Mouse (Mus musculus): ENCODE measurements at regions not wholly inside any gene's neighbourhood (a gene's known extent, or its start where the extent isn't known, plus 50 kb on each side); places are given as distances from the start of the nearest gene placed in this dataset.

DNA sequence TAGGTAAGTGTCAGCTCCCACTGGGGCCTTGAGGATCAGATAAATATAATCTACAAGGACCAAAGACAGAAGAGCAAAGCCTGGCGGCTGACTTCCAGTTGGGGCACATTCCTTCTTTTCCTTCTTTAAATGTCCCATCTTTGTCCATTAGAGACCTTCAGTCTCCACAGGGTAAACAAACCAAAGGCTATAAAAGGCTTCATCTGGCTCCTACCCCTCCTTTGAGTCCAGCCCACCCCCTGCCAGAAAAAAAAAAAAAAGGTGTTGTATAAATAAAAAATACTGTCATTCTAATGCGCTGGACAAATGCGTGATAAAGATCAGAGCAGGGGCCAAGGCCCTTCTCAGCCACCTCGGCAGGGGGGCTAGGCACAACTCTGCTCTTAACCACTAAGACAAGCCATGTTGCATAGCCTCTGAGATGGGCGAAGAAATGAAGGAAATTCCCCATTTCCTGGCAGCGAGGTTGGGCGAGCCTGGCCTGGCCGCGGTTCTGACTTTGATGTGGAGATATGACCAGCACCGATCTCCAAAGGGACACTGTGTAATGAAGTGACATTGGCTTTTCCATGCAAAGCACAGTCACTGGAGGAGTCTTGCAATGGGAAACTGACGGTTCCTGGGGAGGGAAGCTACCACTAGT, 492.0 kb downstream of the Med13l start:
- in situ Hi-C loops (cut with MboI; ENCODE audit: unreplicated experiment in 2 of 2): no loop called here

DNA sequence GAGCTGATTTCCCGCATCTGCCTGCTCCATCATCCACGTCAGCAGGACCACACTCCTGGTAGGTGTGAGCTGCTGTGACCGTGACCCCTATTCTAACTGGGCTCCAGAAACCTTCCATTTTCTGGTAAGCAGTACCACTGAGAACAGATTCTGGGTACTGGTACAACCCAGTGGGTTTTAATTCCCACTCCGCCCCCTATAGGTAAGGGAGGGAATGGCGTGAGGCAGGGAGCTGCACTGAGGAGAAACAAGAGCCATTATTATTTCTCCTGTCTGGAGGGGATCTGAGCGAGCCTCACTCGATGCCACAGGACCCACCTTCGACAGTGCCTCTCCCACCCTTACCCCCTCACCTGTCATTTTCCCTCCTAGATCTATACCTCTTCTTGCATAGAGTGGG, 493.3 kb downstream of the Med13l start:
- in situ Hi-C loops (cut with MboI; ENCODE audit: unreplicated experiment in 2 of 2): no loop called here

DNA sequence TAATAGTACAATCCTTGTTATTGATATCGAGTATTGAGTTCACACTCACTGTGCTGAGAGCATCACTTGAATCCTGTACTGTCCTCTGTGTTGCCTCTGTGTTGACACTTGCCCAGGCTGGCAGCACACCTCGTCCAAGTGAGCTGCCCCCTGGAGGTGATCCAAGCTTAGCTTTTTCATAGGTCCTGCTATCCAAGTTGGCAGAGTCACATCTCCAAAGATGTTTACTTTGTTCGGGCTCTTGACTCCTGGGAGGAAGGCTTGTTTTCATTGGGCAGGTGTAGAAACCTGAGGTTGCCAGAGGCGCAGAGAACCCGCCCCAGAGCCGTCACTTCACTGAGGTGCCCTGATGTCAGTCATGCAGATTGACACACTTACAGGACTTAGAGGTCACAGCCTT, 493.9 kb downstream of the Med13l start:
- in situ Hi-C loops (cut with MboI; ENCODE audit: unreplicated experiment in 2 of 2): no loop called here

DNA sequence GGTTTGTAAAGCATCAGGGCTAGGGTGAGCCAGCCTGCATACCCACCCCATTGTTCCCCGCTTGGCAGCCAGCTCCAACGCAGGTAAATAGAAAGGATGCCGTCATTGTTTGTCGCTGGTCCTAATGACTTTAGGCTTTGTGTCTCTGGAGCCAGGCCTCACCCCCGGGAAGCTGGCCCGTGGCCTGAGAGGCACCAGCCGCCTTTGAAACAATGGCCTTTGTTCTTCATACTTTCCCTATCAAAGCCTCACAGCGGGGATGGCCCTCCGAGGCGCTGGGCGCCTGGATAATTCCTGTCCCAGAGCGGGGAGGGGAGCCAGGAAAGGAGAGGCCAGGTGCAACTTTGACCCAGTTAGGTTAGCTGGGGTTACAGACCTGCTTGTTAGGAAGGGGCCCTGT, 495.0 kb downstream of the Med13l start:
- in situ Hi-C loops (cut with MboI; ENCODE audit: unreplicated experiment in 2 of 2): no loop called here

DNA sequence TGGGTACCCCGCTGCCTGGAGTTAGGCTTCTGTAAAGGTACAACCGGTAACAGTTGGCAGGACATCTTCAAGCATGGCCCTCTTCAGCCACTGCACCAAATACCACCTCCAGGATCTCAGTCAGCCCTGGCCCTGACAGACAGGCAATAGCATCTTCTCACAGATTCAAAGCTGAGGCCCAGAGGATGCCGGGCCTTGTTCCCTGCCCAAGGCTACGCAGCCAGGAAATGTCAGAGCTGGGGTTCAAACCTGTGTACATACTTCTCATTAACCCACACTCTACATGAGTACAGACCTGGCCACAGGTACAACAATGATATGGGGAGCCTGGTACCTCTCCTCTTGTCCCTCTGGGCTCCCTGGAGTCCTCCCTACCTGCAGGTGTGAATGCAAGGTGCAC, 497.3 kb downstream of the Med13l start:
- in situ Hi-C loops (cut with MboI; ENCODE audit: unreplicated experiment in 2 of 2): no loop called here

DNA sequence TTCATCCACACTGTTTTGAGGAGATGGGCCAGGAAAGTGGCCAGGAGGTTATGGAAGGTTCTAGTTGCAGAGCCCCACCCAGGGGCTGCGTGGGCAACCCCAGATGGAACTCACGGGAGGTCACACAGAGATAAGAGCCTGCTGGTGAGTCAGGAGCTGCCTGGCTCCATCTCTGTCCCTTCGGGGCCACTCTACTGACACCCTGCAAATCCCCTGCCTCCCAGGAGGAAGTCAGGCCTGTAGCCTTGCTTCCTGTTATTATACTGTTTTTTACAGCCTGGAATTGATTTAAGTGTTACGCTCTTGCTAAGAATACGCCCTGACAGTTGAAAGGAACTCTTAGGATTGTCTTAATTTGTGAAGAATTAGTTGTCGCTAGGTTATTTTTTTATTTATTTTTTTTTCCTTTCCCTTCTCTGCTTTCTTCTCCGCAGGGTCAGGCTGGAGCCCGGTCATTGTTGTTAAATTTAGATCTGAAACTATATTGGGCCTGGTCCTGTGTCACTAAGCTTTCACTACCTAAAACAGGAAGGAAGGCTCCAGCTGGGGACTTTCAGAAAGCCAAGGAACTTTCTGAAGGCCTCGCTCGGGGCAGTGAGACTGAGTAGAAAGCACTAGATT, 497.9 kb downstream of the Med13l start:
- in situ Hi-C loops (cut with MboI; ENCODE audit: unreplicated experiment in 2 of 2): no loop called here

DNA sequence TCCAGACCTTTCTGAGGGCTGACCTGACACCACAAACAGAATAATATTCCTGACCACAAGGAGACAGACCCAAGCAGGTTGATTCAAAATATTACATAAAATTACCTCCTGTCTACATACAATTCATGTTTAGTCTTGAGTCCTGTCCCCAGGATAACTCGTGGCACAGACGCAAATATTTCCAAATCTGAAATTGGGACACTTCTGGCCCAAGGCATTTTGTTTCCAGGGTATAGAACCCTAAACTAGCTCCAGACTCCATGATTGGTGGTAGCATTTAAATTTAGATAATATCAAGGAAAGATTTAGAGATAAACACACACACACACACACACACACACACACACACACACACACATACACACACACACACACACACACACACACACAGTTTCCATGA, 498.7 kb downstream of the Med13l start:
- in situ Hi-C loops (cut with MboI; ENCODE audit: unreplicated experiment in 2 of 2): no loop called here

DNA sequence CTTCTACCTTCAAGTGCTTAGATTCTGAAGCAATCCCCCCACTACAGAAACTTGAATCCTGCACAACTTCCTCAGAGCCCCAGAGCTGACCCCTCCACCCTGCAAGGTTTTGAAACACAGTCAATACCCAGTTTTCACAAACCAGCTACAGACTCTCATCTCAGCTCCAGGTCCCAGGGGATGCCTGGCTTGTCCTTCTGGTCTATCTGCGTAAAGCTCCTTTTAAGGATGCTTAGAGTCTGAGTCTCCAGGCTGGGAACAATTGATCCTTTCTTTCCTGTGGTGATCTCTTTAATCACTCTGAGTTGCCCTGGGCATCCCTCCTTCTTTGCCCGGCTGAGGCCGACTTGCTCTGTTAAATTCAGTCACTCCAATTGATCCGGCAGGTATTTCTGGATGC, 500.4 kb downstream of the Med13l start:
- in situ Hi-C loops (cut with MboI; ENCODE audit: unreplicated experiment in 2 of 2): no loop called here

DNA sequence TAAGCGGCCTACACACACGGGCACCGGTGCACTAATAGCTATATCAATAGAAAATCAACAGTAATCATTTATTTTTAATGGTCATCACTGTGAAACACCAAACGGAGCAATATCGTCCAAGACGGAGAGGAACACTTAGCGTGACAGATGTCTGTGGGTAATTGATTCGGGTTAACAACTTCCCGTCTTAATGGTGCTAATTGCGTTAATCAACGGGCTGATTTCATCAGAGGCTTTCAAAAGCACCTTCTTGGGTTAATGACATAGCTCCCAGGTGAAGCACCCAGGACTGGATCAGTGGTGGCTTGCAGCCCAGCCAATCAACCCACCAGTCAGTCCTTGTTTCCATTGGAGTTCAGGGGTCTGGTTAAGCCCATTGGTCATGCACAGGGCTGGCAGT, 502.0 kb downstream of the Med13l start:
- in situ Hi-C loops (cut with MboI; ENCODE audit: unreplicated experiment in 2 of 2): no loop called here

DNA sequence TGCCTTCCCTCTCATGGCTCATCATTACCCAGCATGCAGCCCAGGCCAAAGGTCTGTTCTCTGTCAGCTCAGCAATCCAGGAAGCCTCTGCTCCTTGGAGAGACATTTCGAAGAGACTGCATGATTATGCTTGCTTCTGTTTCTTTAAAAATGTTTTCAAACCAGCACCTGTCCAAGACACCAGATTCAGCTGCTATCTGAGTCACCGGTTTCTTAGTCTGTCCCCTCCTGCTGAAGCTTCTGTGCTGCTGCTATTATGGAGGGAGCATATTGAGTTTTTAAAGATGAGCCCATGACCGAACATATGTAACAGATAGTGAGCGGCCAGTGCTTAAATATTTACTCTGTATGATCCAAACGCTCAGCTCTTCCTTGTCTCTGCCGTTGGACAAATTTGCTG, 506.2 kb downstream of the Med13l start:
- in situ Hi-C loops (cut with MboI; ENCODE audit: unreplicated experiment in 2 of 2): no loop called here

DNA sequence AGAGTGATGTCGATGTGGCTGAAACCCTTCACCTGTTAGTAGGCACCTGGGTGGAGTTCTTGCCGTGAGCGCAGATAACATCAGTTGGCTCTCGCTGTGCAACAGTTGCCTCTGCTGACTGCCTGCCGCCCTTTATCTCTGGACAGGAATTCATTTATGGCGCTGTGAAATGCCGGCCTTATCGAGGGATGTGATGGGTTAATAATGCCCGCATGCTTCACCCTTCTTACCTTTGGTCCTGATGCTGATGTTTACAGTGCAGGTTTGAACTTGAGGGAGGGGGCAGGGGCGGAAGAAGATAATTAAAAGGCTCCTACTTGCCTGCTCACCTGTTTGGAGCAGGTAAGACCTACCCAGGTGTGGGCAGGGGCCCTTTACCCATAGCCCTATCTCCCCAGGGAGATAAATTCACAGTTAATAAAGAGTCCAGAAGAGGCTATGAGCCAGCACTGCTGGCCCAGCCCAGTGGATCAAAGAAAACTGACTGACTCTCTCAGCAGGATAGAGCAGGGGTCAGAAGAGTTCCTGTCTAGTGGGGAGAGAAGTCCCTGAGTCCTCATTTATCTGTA, 509.4 kb downstream of the Med13l start:
- in situ Hi-C loops (cut with MboI; ENCODE audit: unreplicated experiment in 2 of 2): no loop called here

DNA sequence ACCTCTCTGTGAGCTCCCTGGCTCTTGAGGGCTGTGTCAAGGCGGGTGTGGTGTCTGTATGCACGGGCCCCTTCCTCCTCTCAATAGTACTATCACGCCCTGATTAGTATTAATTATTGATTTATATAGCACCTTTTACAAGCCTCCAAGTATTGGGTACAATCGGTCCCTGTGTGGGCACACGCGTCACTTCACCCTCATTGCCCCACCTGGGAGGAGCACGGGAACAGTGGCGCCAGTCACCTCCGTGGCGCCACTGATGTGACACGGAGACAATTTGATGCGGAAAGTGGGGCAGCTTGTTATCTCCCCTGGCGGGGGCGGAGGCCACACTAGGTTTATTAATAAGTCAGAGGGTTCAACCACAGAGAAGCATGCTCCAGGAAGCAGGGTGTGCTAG, 512.2 kb downstream of the Med13l start:
- in situ Hi-C loops (cut with MboI; ENCODE audit: unreplicated experiment in 2 of 2): no loop called here

DNA sequence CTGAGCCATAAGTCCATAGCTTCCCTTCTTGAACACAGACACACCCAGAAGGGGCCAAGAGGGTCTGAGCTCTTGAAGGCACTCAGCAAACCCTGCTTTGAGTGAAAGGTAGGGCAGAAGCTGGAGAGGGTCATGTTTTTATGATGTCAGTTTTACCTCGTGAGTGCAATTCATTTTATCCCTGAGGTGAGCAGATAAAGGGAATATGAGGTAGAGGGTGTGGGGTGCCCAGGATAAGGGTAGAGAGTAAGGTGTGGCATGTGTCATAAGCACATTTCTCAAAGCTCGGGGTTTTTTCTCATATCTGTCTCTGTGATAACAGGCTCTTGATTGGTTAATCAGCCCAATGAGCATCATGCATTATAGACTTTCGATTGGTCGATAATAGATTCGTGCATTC, 520.3 kb downstream of the Med13l start:
- in situ Hi-C loops (cut with MboI; ENCODE audit: unreplicated experiment in 2 of 2): no loop called here

DNA sequence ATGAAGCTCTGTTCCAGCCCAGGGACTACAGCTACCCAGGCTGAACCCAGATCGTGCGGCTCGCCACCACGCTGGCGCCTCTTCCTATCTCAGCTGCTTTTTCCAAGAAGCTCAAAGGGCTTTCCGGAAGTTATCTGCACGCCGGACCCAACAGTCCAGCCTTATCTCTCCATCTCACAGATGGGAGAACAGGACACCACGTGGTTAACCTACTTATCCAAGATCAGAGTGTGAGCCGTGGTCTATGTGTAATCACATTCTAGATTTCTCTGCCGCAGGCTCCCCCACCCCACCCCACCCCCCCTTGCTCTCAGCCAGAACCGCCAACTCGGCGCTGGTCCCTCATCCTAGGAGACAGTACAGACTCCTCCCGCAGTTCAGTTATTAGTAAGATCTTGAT, 522.4 kb downstream of the Med13l start:
- in situ Hi-C loops (cut with MboI; ENCODE audit: unreplicated experiment in 2 of 2): no loop called here

DNA sequence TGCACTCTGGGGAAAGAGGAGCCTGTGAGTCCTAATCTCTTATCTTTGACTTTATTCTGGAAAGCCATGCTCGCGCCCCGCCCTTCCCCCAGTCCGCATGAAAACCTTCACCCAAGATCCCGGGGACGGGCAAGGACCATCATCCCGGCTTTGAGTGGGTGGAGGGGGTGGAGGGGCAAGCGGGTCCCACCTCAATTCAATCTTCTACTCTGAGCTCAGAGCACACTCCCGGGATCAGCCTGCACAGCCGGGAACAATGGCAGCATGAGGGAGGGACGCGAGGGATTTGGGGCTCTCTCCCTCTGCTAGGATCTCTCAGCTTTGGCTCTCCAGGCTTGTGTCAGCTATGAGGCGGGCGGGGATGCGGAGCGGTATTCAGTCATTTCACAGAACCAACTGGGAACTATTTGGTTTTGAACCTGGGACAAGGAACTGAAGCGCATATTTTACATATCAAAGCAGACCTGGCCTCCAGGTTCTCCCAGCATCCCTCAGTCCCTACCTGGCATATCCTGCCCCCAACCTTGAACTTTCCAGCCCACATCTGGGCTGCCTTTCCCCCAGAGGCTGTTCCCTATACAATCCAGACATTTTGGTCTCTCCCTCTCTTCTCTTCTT, 537.2 kb downstream of the Med13l start:
- in situ Hi-C loops (cut with MboI; ENCODE audit: unreplicated experiment in 2 of 2): no loop called here

DNA sequence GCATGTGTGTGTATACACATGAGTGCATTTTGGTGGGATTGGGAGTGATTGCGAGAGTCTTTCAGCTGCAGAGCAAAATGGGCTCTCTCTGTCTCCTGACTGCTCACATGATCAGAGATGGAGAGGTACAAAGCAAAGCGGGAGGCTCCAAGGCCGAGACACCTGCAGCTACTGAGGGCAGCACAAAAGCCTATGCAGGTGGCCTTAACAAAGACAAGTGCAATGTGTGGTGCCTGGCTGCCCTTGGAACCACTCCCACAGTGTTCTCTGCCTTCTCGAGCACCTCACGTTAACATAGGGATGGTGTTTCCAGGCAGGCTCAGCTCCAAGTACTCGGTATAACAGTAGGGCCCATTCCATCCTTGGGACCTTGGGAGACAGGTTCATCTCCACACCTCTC, 539.3 kb downstream of the Med13l start:
- in situ Hi-C loops (cut with MboI; ENCODE audit: unreplicated experiment in 2 of 2): no loop called here

DNA sequence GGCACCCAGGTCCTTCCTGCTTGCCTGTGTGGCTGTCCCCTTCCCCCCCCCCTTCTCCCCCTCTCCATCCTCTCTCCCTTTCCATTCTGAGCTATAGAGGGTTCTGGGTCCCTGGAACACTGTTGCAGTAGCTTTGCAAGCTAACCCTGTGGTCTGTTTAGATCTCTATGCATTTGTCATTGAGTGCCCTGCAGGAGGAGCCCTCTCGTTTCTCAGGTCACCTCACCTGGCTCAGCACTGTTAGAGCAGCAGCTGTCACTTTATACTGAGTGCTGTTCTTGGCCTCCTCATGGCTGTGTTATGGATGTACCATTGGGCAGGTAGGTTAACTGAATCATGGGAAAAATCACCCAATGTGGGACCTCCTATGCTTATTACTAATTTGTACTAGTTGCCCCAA, 543.0 kb downstream of the Med13l start:
- in situ Hi-C loops (cut with MboI; ENCODE audit: unreplicated experiment in 2 of 2): no loop called here

DNA sequence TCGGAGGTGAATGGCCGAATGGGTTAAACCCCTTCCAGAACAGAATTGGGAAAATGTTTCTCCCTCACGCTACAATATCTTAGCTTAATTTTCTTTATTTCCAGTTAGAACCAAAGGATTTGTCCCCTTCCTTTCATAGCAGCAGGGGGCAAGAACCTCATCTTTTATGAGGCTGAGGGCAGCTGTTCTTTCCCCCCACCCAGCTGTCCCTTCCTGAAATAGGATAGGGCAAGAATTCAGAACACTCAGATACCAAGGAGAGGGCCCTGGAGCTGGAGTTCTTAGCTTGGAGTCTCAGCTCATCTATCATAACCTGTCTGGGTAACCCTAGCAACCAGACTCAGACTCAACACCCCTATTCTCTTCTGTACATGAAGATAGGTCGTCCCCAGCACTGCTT, 547.4 kb downstream of the Med13l start:
- in situ Hi-C loops (cut with MboI; ENCODE audit: unreplicated experiment in 2 of 2): no loop called here

DNA sequence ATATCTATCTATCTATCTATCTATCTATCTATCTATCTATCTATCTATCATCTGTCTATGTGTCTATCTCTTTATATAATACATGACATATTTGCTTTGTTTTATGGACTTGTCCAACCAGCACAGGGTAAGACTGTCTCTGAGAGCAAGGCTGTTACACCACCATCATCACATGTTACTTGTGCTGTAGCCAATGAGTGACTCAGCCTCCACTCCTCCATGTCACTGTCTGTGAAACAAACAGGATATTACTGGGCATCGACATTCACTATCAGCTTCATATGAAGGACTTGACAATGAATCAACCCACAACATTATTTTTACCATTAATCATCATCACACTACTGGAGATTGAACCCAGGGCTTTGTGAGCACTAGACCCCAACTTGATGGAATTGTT, 549.0 kb downstream of the Med13l start:
- in situ Hi-C loops (cut with MboI; ENCODE audit: unreplicated experiment in 2 of 2): no loop called here

DNA sequence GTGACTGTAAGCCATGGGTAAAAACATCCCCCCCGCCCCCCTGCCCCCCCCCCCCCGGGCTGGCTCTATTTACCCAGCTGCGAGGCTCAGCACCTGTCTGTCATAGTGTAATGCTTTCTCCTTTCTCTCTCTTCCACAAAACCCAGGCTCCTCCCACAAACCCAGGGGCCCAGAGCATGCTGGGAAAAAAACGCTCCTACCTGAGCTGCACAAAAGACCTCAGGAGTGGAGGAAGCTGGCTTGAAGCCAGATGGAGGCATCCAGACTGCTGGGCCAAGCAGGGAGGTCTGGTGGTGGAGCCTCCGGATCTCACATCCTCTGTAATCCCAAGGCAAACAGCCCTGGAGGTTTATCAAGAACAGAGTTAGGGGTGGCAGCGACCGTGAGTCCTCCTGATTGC, 553.6 kb downstream of the Med13l start:
- in situ Hi-C loops (cut with MboI; ENCODE audit: unreplicated experiment in 2 of 2): no loop called here

DNA sequence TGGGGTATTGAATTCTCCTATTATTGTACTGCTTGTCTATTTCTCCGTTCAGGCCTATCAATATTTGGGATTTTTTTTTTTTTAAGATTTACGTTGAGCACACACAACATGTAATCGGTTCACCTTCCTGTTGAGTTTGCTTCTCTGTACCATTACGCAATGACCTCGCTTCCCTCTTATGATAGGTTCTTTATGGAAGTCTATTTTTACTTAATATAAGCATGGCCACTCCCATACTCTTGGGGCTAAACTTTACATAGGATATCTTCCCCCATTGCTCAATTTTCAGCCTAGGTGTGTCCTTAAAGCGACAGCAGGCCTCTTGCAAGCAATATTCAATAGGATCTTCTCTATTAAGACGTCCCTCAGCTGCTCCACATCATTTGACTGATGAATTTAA, 544.7 kb upstream of the Tbx3 start:
- in situ Hi-C loops (cut with MboI; ENCODE audit: unreplicated experiment in 2 of 2): no loop called here

DNA sequence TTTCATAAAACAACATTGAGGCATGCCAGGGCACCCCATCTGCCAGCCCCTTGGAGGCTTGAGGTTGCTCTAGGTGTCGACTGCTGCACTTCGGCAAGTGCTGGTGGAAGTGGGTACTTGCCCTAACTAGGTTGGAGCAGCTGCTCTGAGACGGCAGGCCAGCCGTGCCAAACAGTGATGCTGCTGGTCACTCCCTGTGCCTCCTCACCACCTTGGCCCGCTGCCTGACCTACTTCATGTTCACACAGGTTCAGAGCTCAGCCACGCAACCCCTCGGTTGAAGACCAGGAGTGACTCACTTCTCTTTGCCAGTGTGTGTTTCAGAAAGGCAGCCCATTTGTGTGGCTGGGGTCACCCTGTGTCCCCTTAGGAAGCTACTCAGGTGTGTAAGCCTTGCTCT, 540.3 kb upstream of the Tbx3 start:
- in situ Hi-C loops (cut with MboI; ENCODE audit: unreplicated experiment in 2 of 2): no loop called here
